Mouse (Mus musculus): ENCODE measurements at regions not wholly inside any gene's neighbourhood (a gene's known extent, or its start where the extent isn't known, plus 50 kb on each side); places are given as distances from the start of the nearest gene placed in this dataset.
"Not testable (repeated sequence)": the region's sequence is repeated elsewhere in the genome, so short reads cannot be mapped to it uniquely, and the experiment has no call there.

DNA sequence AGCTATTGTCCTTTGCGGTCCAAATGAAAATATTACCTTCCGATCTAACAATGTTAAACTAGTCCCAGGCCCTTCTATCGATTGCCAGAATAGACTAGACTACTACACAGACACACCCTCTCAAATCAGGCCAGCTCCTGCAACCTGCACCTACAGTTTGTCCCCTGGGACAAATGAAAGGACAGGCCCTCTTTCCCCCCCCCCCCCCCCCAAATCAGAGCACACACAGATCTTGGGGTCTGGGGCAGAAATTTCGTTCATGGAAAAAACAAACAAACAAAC, 77.8 kb downstream of the BC107364 start:
- ATAC-seq (replicated peaks; ENCODE audit: low FRiP score, low read depth): not testable (repeated sequence)
- WGBS: no CpG with 5 or more reads among the region's 4 CpGs

DNA sequence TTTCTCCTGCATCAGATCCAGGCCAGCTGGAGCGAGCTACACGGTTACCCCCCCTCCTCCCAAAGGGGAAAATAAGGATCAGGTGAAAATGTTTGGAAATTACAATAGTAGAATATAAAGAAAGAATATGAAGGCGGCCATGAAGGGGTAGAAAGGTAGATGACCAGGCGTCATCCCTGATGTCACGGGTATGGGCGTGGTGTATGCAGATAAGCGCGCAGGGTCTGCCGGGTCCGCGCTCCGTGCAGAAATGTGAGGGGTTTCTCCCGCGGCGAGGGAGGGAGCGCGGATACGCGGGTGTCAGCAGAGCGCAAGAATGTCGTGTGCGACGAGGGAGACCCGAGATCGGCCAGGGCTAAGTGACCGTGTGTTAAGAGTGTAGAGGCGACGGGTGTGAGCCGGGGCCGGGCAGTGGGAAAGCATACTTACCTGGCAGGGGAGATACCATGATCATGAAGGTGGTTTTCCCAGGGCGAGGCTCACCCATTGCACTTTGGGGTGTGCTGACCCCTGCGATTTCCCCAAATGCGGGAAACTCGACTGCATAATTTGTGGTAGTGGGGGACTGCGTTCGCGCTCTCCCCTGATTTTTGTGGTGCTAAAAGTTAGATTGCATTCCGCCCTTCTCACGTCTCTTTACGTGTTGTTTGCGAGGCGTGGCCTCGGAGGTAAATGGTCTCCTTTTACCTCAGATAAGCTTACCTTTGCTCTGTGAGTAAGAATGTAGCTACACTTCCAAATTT, 78.3 kb downstream of the BC107364 start:
- peak; percentile 78 for ATAC-seq (replicated peaks; ENCODE audit: low FRiP score, low read depth)
- H3K9me3 ChIP-seq (replicated peaks; ENCODE audit: low read length); H3K4me1 ChIP-seq (replicated peaks; ENCODE audit: insufficient read depth, low read length); H3K4me3 ChIP-seq (replicated peaks; ENCODE audit: low read depth, low read length); H3K9ac ChIP-seq (ENCODE audit: low read depth, low read length); H3K36me3 ChIP-seq (ENCODE audit: insufficient read depth, low read length); H3K27ac ChIP-seq; H3K4me2 ChIP-seq (ENCODE audit: low read length); H3K27me3 ChIP-seq (ENCODE audit: insufficient read depth, low read length); DNase-seq (ENCODE audit: low spot score): not testable (repeated sequence)
- WGBS: 25% methylated on average over 2 of the region's 43 CpGs

More for the DNA sequence above, 77.8 kb downstream of the BC107364 start:
- not testable (repeated sequence) for H3K4me1 ChIP-seq (replicated peaks; ENCODE audit: insufficient read depth, low read length); H3K9me3 ChIP-seq (replicated peaks; ENCODE audit: low read length); H3K4me2 ChIP-seq (ENCODE audit: low read length); DNase-seq (ENCODE audit: low spot score); H3K4me3 ChIP-seq (replicated peaks; ENCODE audit: low read depth, low read length); H3K9ac ChIP-seq (ENCODE audit: low read depth, low read length); H3K27me3 ChIP-seq (ENCODE audit: insufficient read depth, low read length); H3K27ac ChIP-seq; H3K36me3 ChIP-seq (ENCODE audit: insufficient read depth, low read length)

DNA sequence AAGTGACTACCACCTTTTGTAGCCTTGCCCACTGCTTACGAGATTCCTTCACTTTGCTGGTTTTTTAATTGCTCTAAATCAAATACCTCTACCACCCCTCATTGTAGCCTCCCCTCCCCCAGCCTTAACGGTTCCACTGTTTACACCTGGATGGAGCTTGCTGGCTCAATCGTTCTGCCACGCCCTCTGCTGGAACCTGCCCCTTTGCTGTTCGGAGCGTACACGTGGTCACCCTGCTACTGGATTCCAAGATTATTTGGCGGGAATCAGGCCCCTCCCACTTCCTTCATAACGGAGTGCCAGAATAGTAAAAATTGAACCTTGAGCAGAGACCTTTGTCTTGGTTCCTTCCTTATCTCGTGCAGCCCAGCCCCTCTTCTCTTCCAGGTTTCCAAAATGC, 68.8 kb upstream of the Fcgr1 start:
- peaks cover 17% of the 10 kb centered on the region for H3K27me3 ChIP-seq (ENCODE audit: insufficient read depth, low read length)
- H3K4me1 ChIP-seq (replicated peaks; ENCODE audit: insufficient read depth, low read length); ATAC-seq (replicated peaks; ENCODE audit: low FRiP score, low read depth); H3K4me2 ChIP-seq (ENCODE audit: low read length); H3K9ac ChIP-seq (ENCODE audit: low read depth, low read length); H3K9me3 ChIP-seq (replicated peaks; ENCODE audit: low read length); DNase-seq (ENCODE audit: low spot score); H3K4me3 ChIP-seq (replicated peaks; ENCODE audit: low read depth, low read length); H3K27ac ChIP-seq; H3K36me3 ChIP-seq (ENCODE audit: insufficient read depth, low read length): not testable (repeated sequence)
- 27% methylated on average over 10 of the region's 10 CpGs for WGBS

DNA sequence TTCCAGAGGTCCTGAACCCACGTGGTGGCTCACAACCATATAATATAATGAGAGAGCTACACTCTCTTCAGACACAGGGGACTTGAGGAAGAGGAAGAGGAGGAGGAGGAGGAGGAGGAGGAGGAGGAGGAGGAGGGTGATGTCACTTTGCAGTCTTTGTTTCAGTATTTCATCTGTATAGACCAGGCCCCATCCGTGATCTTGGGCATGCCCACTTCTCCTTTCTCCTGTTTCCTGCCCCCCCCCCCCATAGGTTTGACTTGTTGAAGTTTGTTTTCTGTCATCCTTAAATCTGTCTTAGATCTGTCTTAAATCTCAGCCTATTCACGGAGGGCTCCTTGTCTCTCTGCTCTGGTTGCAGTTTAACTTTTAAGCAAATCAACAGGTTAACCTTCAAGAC, 67.0 kb upstream of the Fcgr1 start:
- no peaks in the 10 kb centered on the region for H3K36me3 ChIP-seq (ENCODE audit: insufficient read depth, low read length)

DNA sequence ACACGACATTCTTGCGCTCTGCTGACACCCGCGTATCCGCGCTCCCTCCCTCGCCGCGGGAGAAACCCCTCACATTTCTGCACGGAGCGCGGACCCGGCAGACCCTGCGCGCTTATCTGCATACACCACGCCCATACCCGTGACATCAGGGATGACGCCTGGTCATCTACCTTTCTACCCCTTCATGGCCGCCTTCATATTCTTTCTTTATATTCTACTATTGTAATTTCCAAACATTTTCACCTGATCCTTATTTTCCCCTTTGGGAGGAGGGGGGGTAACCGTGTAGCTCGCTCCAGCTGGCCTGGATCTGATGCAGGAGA, 66.4 kb upstream of the Fcgr1 start:
- not testable (repeated sequence) for H3K4me1 ChIP-seq (replicated peaks; ENCODE audit: insufficient read depth, low read length); H3K27ac ChIP-seq; H3K9ac ChIP-seq (ENCODE audit: low read depth, low read length); H3K4me3 ChIP-seq (replicated peaks; ENCODE audit: low read depth, low read length); H3K9me3 ChIP-seq (replicated peaks; ENCODE audit: low read length); H3K36me3 ChIP-seq (ENCODE audit: insufficient read depth, low read length); H3K4me2 ChIP-seq (ENCODE audit: low read length); DNase-seq (ENCODE audit: low spot score)
- H3K27me3 ChIP-seq (ENCODE audit: insufficient read depth, low read length): peaks cover 17% of the 10 kb centered on the region
- 0% methylated on average over 2 of the region's 21 CpGs for WGBS
- peak; percentile 68 for ATAC-seq (replicated peaks; ENCODE audit: low FRiP score, low read depth)

More for the DNA sequence above, 67.0 kb upstream of the Fcgr1 start:
- peaks cover 17% of the 10 kb centered on the region for H3K27me3 ChIP-seq (ENCODE audit: insufficient read depth, low read length)
- 62% methylated on average over 2 of the region's 3 CpGs for WGBS
- DNase-seq (ENCODE audit: low spot score) (no peak), ATAC-seq (replicated peaks; ENCODE audit: low FRiP score, low read depth) (no peak)
- H3K4me3 ChIP-seq (replicated peaks; ENCODE audit: low read depth, low read length): no peak overlapping the region
- H3K4me1 ChIP-seq (replicated peaks; ENCODE audit: insufficient read depth, low read length): no peaks in the 10 kb centered on the region
- no peak for TF ChIP-seq CTCF (IDR thresholded peaks at IDR 0.05; ENCODE audit: low read depth)
- no peak overlapping the region for H3K27ac ChIP-seq
- H3K9me3 ChIP-seq (replicated peaks; ENCODE audit: low read length): no peaks in the 10 kb centered on the region
- H3K9ac ChIP-seq (ENCODE audit: low read depth, low read length): no peak overlapping the region
- H3K4me2 ChIP-seq (ENCODE audit: low read length): no peak overlapping the region

- no CpG with 5 or more reads among the region's 26 CpGs for WGBS
- H3K4me3 ChIP-seq (replicated peaks; ENCODE audit: low read depth, low read length); H3K4me2 ChIP-seq (ENCODE audit: low read length); H3K27ac ChIP-seq; DNase-seq (ENCODE audit: low spot score); H3K9ac ChIP-seq (ENCODE audit: low read depth, low read length); H3K36me3 ChIP-seq (ENCODE audit: insufficient read depth, low read length); H3K9me3 ChIP-seq (replicated peaks; ENCODE audit: low read length); H3K4me1 ChIP-seq (replicated peaks; ENCODE audit: insufficient read depth, low read length): not testable (repeated sequence)
- H3K27me3 ChIP-seq (ENCODE audit: insufficient read depth, low read length): peaks cover 17% of the 10 kb centered on the region
- peak; percentile 61 for ATAC-seq (replicated peaks; ENCODE audit: low FRiP score, low read depth)
These were observed 65.9 kb upstream of the Fcgr1 start for GRCm38 (mm10) chr3:96359507-96360213.

DNA sequence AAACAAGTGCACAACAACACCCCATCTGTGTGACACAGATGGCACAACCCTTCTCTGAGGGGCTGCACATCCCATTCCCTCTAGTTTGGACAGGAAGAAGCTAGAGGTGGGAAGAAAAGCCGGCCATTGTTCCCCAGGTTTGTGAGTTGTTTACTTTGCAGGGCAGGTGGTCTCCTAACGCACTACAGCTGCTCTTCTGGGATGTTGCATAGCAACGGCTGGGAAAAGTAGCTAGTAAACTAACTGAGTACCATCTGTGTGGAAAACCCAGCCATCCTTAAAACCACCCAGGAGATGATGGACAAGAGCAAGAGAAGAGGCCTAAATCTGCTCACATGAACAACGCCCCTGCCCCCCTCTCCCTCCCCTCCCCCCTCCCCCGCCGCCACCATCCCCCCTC, 57.9 kb upstream of the Fcgr1 start:
- H3K9ac ChIP-seq (ENCODE audit: low read depth, low read length); H3K4me3 ChIP-seq (replicated peaks; ENCODE audit: low read depth, low read length); H3K27ac ChIP-seq; H3K4me1 ChIP-seq (replicated peaks; ENCODE audit: insufficient read depth, low read length); H3K4me2 ChIP-seq (ENCODE audit: low read length); H3K9me3 ChIP-seq (replicated peaks; ENCODE audit: low read length); DNase-seq (ENCODE audit: low spot score); H3K27me3 ChIP-seq (ENCODE audit: insufficient read depth, low read length); ATAC-seq (replicated peaks; ENCODE audit: low FRiP score, low read depth); H3K36me3 ChIP-seq (ENCODE audit: insufficient read depth, low read length): not testable (repeated sequence)
- no CpG with 5 or more reads among the region's 6 CpGs for WGBS

DNA sequence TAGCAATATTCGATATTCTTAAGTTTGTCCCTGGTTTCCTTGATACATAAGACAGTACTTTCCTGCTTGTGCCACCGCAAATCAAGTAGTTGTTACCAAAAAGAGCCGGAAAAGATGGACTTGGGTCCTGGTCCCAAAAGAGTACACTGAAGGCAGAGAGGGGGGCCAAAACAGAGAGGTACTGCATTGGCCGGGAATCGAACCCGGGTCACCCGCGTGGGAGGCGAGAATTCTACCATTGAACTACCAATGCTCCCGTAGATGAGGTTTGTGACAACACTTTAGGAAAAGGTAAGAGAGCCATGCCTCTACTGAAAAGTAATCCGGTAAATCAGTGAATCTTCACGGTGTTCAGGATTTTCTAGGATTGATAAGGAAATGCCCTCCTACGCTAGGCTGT, 57.2 kb upstream of the Fcgr1 start:
- H3K36me3 ChIP-seq (ENCODE audit: insufficient read depth, low read length); H3K4me2 ChIP-seq (ENCODE audit: low read length); H3K27ac ChIP-seq; ATAC-seq (replicated peaks; ENCODE audit: low FRiP score, low read depth); H3K9me3 ChIP-seq (replicated peaks; ENCODE audit: low read length); DNase-seq (ENCODE audit: low spot score); H3K27me3 ChIP-seq (ENCODE audit: insufficient read depth, low read length); H3K4me3 ChIP-seq (replicated peaks; ENCODE audit: low read depth, low read length); H3K4me1 ChIP-seq (replicated peaks; ENCODE audit: insufficient read depth, low read length); H3K9ac ChIP-seq (ENCODE audit: low read depth, low read length): not testable (repeated sequence)
- WGBS: no CpG with 5 or more reads among the region's 13 CpGs

DNA sequence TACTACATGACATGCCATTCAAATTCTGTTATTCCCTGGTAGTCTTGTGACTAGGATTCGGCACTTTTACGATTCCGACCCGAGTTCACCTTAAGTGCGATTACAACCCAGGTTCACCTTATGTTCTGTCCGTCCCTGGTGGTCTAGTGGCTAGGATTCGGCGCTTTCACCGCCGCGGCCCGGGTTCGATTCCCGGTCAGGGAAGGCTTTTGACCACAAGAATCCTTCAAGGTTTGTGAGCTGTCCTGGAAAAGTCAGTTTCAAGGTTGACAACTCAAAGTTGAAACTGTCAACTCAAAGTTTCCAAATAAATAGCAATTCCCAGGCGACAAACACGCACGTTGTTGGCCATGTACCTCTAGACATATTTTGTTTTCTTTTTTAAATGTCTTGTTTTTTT, 52.8 kb upstream of the Fcgr1 start:
- not testable (repeated sequence) for H3K9me3 ChIP-seq (replicated peaks; ENCODE audit: low read length); H3K9ac ChIP-seq (ENCODE audit: low read depth, low read length); DNase-seq (ENCODE audit: low spot score); ATAC-seq (replicated peaks; ENCODE audit: low FRiP score, low read depth); H3K4me2 ChIP-seq (ENCODE audit: low read length); H3K27me3 ChIP-seq (ENCODE audit: insufficient read depth, low read length); H3K4me1 ChIP-seq (replicated peaks; ENCODE audit: insufficient read depth, low read length); H3K36me3 ChIP-seq (ENCODE audit: insufficient read depth, low read length); H3K27ac ChIP-seq; H3K4me3 ChIP-seq (replicated peaks; ENCODE audit: low read depth, low read length)
- WGBS: no CpG with 5 or more reads among the region's 17 CpGs

All from kidney, postnatal 0 days (tissue).